Mouse (Mus musculus) hindlimb bud, embryonic 11.5 days (tissue): ENCODE measurements around the gene Foxo3.

Experiments used
- DNase-seq: peaks from one replicate; pipeline ENCODE4 v3.0.0-alpha.2; 2012; ENCODE audit warnings: low read depth, low spot score; ENCODE audit errors: extremely low spot score

Foxo3 gene

GRCm38 (mm10) chr10:42275871-42276501 lies 569 bp downstream of the Foxo3 start:
- no peak for DNase-seq

GRCm38 (mm10) chr10:42275401-42275870 lies 1.1 kb downstream of the Foxo3 start:
- DNase-seq: no peak

GRCm38 (mm10) chr10:42274712-42275400 lies 1.7 kb downstream of the Foxo3 start:
- DNase-seq: no peak

- DNase-seq: no peak
Measured at GRCm38 (mm10) chr10:42273760-42274691, 2.5 kb downstream of the Foxo3 start.

GRCm38 (mm10) chr10:42273403-42273759 lies 3.2 kb downstream of the Foxo3 start:
- DNase-seq: no peak

GRCm38 (mm10) chr10:42271454-42272230 lies 4.9 kb downstream of the Foxo3 start:
- no peak for DNase-seq

GRCm38 (mm10) chr10:42270277-42271083 lies 6.1 kb downstream of the Foxo3 start:
- DNase-seq: no peak

- no peak for DNase-seq
Measured at GRCm38 (mm10) chr10:42269281-42270025, 7.1 kb downstream of the Foxo3 start.

GRCm38 (mm10) chr10:42267811-42268545 lies 8.6 kb downstream of the Foxo3 start:
- no peak for DNase-seq

GRCm38 (mm10) chr10:42265021-42265689 lies 11.4 kb downstream of the Foxo3 start:
- no peak for DNase-seq

- no peak for DNase-seq
Measured at GRCm38 (mm10) chr10:42264195-42264594, 12.4 kb downstream of the Foxo3 start.

- DNase-seq: no peak
Measured at GRCm38 (mm10) chr10:42263701-42264100, 12.9 kb downstream of the Foxo3 start.

GRCm38 (mm10) chr10:42262061-42262460 lies 14.5 kb downstream of the Foxo3 start:
- no peak for DNase-seq

- no peak for DNase-seq
Measured at GRCm38 (mm10) chr10:42261103-42261502, 15.5 kb downstream of the Foxo3 start.

- no peak for DNase-seq
Measured at GRCm38 (mm10) chr10:42260523-42260922, 16.0 kb downstream of the Foxo3 start.

- no peak for DNase-seq
Measured at GRCm38 (mm10) chr10:42259602-42260001, 17.0 kb downstream of the Foxo3 start.

GRCm38 (mm10) chr10:42257985-42258384 lies 18.6 kb downstream of the Foxo3 start:
- no peak for DNase-seq

- no peak for DNase-seq
Measured at GRCm38 (mm10) chr10:42254788-42255187, 21.8 kb downstream of the Foxo3 start.
